Mouse (Mus musculus) fibroblast of lung, adult 2 months (primary cell): ENCODE measurements around the gene Vmn2r12.
"Not testable (repeated sequence)": the region's sequence is repeated elsewhere in the genome, so short reads cannot be mapped to it uniquely, and the experiment has no call there.

ENCODE experiments used
- DNase-seq: peaks from one replicate; pipeline ENCODE4 v3.0.0-alpha.2; 2011; ENCODE audit warnings: low read depth

Gene Vmn2r12

GRCm38 (mm10) chr5:109097850-109098249 is at the start of gene Vmn2r12:
TSS of gene Vmn2r12 (minus strand) at chr5:109097950.
- not testable (repeated sequence) for DNase-seq

- DNase-seq = no peak
These were observed 41.8 kb upstream of the Vmn2r12 start for GRCm38 (mm10) chr5:109139546-109139945.

GRCm38 (mm10) chr5:109136731-109137130 is 39.0 kb upstream of the Vmn2r12 start:
- no peak for DNase-seq

GRCm38 (mm10) chr5:109096482-109096881 is 1.3 kb downstream of the Vmn2r12 start:
- DNase-seq = not testable (repeated sequence)

GRCm38 (mm10) chr5:109072016-109072415 is 25.7 kb downstream of the Vmn2r12 start:
- not testable (repeated sequence) for DNase-seq

GRCm38 (mm10) chr5:109059469-109059868 is 38.3 kb downstream of the Vmn2r12 start, which contains the start of gene Vmn2r11:
TSS of gene Vmn2r11 (minus strand) at chr5:109059569.
- DNase-seq = not testable (repeated sequence)

- no peak for DNase-seq
These were observed 42.5 kb downstream of the Vmn2r12 start for GRCm38 (mm10) chr5:109055286-109055685.
